Mouse (Mus musculus): ENCODE results near the gene Prkcd.

- TF ChIP-seq EP300 (IDR thresholded peaks at IDR 0.05; ENCODE audit: low read depth) = no peak
- TF ChIP-seq CTCF (IDR thresholded peaks at IDR 0.05; ENCODE audit: low read depth) = no peak
These were observed 44.8 kb downstream of the Prkcd start for GRCm38 (mm10) chr14:30581238-30581637.

Data from liver, embryonic 14.5 days (tissue).